Mouse (Mus musculus) left cerebral cortex, adult 11 months (tissue): ENCODE measurements around the gene Hdx.

Experiments used
- DNase-seq: peaks from one replicate; pipeline ENCODE4 v3.0.0; 2022; ENCODE audit warnings: low spot score

Hdx gene

GRCm38 (mm10) chrX:111696356-111697282, at the start of gene Hdx:
TSS of gene Hdx (minus strand) at chrX:111697079.
- peak; percentile 52 for DNase-seq

- no peak for DNase-seq
Observed at GRCm38 (mm10) chrX:111685665-111686064, 11.2 kb downstream of the Hdx start.

GRCm38 (mm10) chrX:111671685-111672084, 25.2 kb downstream of the Hdx start:
- DNase-seq: no peak

GRCm38 (mm10) chrX:111660381-111660780, 36.5 kb downstream of the Hdx start:
- DNase-seq: no peak

- no peak for DNase-seq
Observed at GRCm38 (mm10) chrX:111658671-111659070, 38.2 kb downstream of the Hdx start.

- no peak for DNase-seq
Observed at GRCm38 (mm10) chrX:111644945-111645344, 51.9 kb downstream of the Hdx start.

- no peak for DNase-seq
Observed at GRCm38 (mm10) chrX:111640616-111641015, 56.3 kb downstream of the Hdx start.

GRCm38 (mm10) chrX:111597631-111598161, 99.2 kb downstream of the Hdx start:
- no peak for DNase-seq

GRCm38 (mm10) chrX:111587616-111588015, 109.3 kb downstream of the Hdx start:
- DNase-seq: no peak

GRCm38 (mm10) chrX:111577044-111577443, 119.8 kb downstream of the Hdx start:
- DNase-seq: no peak

GRCm38 (mm10) chrX:111537859-111538258, 159.0 kb downstream of the Hdx start, which contains the start of gene Rps6ka6:
TSS of gene Rps6ka6 (minus strand) at chrX:111537959.
- no peak for DNase-seq
